ENCODE assay signal across 17 mouse cellular contexts in the genomic region with DNA sequence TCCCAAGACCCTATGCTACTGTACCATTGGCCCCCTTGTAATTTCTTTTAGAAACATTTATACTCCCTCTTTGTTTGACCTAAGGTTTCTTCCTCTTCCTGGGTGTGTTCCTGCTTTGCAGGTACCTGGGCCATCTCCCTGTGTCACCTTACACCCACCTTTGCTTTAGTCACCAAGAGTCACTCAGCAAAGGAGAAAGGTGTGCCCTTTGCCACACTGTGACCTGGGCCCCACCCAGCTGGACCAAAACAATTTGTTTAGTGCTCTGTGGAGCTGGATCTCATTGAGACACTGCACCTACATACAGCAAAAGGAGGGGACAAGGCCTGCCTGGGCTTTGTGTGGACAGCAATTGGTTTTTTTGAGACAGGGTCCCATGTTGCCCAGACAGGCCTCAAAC.
"Had no signal": no experiment of that assay in that cellular context is flagged by ENCODE, and none has a peak within 500 bp of the region (broad histone marks: within the 10 kb centered on the region; RNA-seq: fewer than 3 reads in every experiment).

No protein-coding gene starts in this region.

- H3K27me3 ChIP-seq: limb, embryonic 12.5 days; limb, embryonic 15.5 days; liver, embryonic 12.5 days; liver, embryonic 15.5 days; midbrain, embryonic 13.5 days; neural tube, embryonic 13.5 days had no signal

- H3K4me3 ChIP-seq: limb, embryonic 12.5 days; limb, embryonic 15.5 days; liver, embryonic 12.5 days; liver, embryonic 15.5 days; midbrain, embryonic 10.5 days; midbrain, embryonic 13.5 days; myocyte; neural tube, embryonic 13.5 days had no signal

- DNase-seq: kidney, adult 18-20 months; left cerebral cortex, postnatal 4 days; lung, adult 2 months; lung, postnatal 14 days; lung, postnatal 4 days; thymus, postnatal 36 days had no signal

- H3K27ac ChIP-seq: kidney, postnatal 0 days; limb, embryonic 12.5 days; limb, embryonic 15.5 days; liver, embryonic 12.5 days; liver, embryonic 15.5 days; midbrain, embryonic 10.5 days; midbrain, embryonic 13.5 days; neural tube, embryonic 13.5 days had no signal

- H3K9me3 ChIP-seq: limb, embryonic 12.5 days; limb, embryonic 15.5 days; liver, embryonic 12.5 days; liver, embryonic 15.5 days; midbrain, embryonic 10.5 days; midbrain, embryonic 13.5 days; neural tube, embryonic 13.5 days had no signal

- H3K4me2 ChIP-seq: limb, embryonic 12.5 days; limb, embryonic 15.5 days; liver, embryonic 12.5 days; liver, embryonic 15.5 days; midbrain, embryonic 13.5 days; neural tube, embryonic 13.5 days had no signal

- H3K9ac ChIP-seq: limb, embryonic 12.5 days; limb, embryonic 15.5 days; liver, embryonic 12.5 days; liver, embryonic 15.5 days; midbrain, embryonic 13.5 days; neural tube, embryonic 13.5 days had no signal

- H3K4me1 ChIP-seq: midbrain, embryonic 10.5 days had no signal

- ATAC-seq: intestine, embryonic 16.5 days; liver, embryonic 12.5 days; midbrain, embryonic 13.5 days; midbrain, embryonic 16.5 days had no signal
